Mouse (Mus musculus) inflammation-experienced regulatory T-cells, adult 16 weeks (primary cell): ENCODE measurements around the gene Sohlh1. TPM values are rescaled to one million over a fixed set of nuclear protein-coding genes. Genes with fewer than 3 reads are reported as not detected.

ENCODE experiments used
- polyA plus RNA-seq: library from polyadenylated mRNA; unstranded; fragments of 100-300 nt; shearing (Covaris generic); gene quantifications from one replicate; pipeline ENCODE4 v1.2.1, GENCODE M21; 2017

The Sohlh1 gene
- 0.52 TPM for polyA plus RNA-seq

DNA sequence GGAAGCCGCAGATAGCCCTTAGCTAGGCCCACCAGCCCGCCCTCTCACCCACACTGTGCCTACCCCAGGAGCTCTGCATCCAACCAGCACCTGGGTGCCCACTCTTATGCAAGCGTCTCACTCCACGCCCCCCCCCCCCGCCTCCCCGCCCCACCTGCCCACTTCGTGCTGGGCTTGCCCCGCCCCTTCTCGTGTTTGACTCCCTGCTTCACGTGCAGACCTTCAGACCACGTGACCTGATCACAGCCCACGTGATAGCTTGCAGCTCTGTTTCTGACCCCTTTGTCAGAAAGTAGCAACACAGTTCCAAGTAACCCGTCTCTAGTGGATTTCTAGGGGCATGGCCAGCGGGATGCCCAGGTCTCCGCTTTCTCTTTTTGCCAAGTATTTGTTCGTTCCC, at the start of gene Sohlh1:
Sohlh1 (minus strand) TSS at position 23 of the 400 bp plus-strand sequence.

DNA sequence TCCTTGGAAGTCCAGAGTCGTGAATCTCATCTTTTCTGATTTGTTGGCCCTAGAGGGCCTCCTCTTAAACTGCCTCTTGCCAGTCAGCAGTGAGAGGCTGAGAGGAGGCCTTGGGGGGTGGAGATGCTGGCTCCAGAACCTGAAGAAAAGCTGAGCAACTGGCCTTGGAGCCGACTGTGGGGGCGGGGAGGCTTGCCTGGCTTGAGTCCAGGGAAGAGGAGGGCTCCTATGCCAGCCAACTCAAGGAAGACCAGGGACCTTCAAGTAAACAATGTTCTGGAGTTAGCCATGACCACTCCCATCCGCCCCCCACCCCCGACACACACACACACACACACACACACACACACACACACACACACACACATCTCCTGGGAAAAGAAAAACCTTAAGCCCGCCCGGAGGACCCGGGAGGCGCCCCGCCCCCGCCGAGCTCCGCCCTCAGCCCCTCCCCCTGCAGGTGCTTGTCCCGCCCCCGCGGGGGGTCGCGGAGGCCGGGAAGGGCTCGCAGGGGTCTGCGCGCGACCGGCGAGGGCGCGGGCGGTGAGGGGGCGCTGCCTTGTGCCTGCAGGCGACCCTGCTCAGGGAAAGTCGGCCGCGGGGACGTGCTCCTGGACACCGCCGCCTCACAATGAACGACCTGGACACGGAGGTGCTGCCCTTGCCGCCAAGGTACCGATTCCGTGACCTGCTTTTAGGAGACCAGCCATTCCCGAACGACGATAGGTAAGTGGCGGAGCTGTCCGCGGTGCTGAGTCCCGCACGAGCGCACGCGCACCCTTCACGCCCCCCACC, 16.5 kb upstream of the Sohlh1 start, which contains the start of gene Kcnt1:
Kcnt1 (plus strand) TSS at position 398 of the 795 bp plus-strand sequence.

DNA sequence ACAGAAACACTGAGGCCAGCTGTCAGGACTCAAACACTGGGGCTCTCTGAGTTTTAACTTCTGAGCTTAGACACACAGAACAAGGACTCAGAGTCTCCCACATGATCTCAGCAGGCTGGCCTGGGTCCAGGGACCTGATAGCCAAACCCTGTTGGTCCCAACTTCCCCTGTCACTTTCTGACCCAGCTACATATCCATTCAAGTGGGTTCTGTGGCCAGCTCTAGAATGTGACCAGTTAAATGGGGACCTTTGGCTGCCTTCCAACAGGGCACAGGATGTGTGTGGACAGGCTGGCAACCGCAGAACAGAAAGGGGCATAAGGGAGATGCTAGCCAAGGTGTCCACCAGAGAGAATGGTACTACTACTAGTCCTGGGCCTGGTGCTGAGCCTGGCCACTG, 24.2 kb downstream of the Sohlh1 start, which contains the start of gene Lcn9:
Lcn9 (plus strand) TSS at position 348 of the 400 bp plus-strand sequence.

DNA sequence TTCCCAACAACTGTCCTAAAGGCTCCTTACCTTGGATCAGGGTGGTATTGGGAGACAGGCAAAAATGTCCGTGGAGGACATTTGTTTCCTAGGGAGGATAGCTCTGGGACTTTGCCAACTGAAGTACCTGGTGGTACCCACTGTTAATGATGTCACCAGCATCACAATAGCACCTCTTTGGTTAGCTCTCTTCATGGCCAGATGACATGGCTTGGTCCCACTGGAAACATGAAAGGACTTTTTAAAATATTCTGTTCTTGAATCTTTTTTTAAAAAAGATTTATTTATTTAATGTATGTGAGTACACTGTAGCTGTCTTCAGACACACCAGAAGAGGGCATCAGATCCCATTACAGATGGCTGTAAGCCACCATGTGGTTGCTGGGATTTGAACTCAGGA, 31.3 kb downstream of the Sohlh1 start, which contains the start of gene Glt6d1:
Glt6d1 (minus strand) TSS at position 101 of the 400 bp plus-strand sequence.

Other genes with a start within 250 kb of the Sohlh1 start
- gene Rabl6, start 238.7 kb downstream of the Sohlh1 start, polyA plus RNA-seq, result 17.8 TPM
- not detected for gene Ccdc183, start 229.6 kb downstream of the Sohlh1 start, polyA plus RNA-seq
- gene Tmem141, start 225.2 kb downstream of the Sohlh1 start, polyA plus RNA-seq, result 1.0 TPM
- 16.4 TPM for gene Fcna, start 219.2 kb downstream of the Sohlh1 start, polyA plus RNA-seq
- not detected for gene Lcn8, start 194.1 kb downstream of the Sohlh1 start, polyA plus RNA-seq
- gene Lcn5, start 189.3 kb downstream of the Sohlh1 start, polyA plus RNA-seq, result not detected
- gene Lcn6, start 170.5 kb downstream of the Sohlh1 start, polyA plus RNA-seq, result not detected
- gene Lcn10, start 164.5 kb downstream of the Sohlh1 start, polyA plus RNA-seq, result 0.62 TPM
- gene Obp2a, start 147.2 kb downstream of the Sohlh1 start, polyA plus RNA-seq, result not detected
- 179 TPM for gene Bmyc, start 140.5 kb downstream of the Sohlh1 start, polyA plus RNA-seq
- gene Obp2b, start 110.2 kb downstream of the Sohlh1 start, polyA plus RNA-seq, result not detected
- not detected for gene Lcn3, start 81.7 kb downstream of the Sohlh1 start, polyA plus RNA-seq
- not detected for gene Lcn11, start 70.2 kb downstream of the Sohlh1 start, polyA plus RNA-seq
- gene Gm13539, start 65.0 kb downstream of the Sohlh1 start, polyA plus RNA-seq, result not detected
- gene Glt6d1, start 31.4 kb downstream of the Sohlh1 start, polyA plus RNA-seq, result not detected
- gene Lcn9, start 24.1 kb downstream of the Sohlh1 start, polyA plus RNA-seq, result not detected
- 0.72 TPM for gene Kcnt1, start 16.5 kb upstream of the Sohlh1 start, polyA plus RNA-seq
- gene Camsap1, start 136.0 kb upstream of the Sohlh1 start, polyA plus RNA-seq, result 3.6 TPM
- gene Ubac1, start 174.5 kb upstream of the Sohlh1 start, polyA plus RNA-seq, result 29.0 TPM